Mouse (Mus musculus) gonadal fat pad, adult 2 months (tissue): ENCODE measurements around the gene Adcy1. TPM values are rescaled to one million over a fixed set of nuclear protein-coding genes. Genes with fewer than 3 reads are reported as not detected.

Experiments
- DNase-seq: peaks from one replicate; pipeline ENCODE4 v3.0.0-alpha.2; 2012; ENCODE audit warnings: low read depth
- polyA plus RNA-seq: library from polyadenylated mRNA; depleted of rRNA; stranded (reverse); fragments of >200 nt; gene quantifications from 2 replicates; pipeline ENCODE4 v1.2.3, GENCODE M21; 2012

Gene Adcy1
- polyA plus RNA-seq, 1 experiment, result 1.0 TPM

DNA sequence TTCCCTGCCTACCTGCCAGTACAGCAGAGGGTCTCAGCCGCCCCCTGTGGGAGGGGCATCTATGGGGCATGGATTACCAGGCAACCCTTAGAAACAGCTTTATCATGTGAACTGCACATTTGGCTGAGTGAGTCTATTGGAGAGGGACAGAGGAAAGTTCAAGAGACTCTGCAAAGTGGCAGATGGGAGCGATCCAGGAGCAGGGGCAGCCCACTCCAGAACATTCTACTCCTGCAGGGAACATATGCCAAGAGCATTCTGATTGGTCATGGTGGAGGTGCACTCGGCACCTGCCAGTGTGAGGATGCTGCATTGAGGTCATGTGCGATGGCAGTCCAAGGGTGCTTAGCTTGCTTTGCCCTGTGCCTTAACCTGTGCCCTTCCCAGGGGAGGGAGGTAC, 6.5 kb downstream of the Adcy1 start:
- no peak for DNase-seq

DNA sequence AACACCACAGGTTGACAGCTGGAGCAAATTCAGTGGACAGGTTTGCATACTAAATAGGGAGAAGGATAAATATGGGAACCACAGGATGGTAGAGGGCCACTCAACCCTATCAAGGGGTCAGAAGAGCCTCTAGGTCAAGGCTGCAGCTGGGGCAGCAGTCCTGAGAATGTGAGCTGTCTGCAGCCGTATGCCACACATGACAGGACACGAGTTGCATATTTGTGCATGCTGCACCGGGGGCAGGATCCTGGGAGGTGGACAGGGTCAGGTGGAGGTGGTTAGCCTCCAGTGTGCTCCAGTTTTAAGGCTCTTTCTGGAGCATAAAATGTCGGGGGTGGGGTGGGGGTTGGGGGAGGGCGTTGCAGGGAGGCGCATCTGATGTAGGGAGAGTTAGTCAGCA, 8.3 kb downstream of the Adcy1 start:
- no peak for DNase-seq

DNA sequence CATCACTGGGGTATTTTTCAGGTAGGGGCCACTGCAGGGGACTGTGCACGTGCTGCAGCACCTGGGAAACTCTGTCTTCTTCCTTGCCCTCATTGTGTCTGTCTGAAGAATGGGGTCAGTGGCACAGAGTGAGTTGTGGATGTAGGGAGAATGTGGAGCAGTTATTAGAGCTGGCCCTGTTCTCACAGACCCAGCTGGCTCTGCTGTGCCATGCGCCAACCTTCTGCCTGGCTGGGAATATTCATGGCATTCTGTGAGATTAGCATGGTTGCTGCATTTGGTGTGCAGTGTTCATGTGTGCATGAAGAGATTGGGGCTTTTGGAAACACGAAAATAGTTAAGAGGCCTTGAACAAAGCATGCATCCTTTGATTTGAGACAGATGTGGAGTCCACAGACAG, 10.3 kb downstream of the Adcy1 start:
- DNase-seq, result no peak

DNA sequence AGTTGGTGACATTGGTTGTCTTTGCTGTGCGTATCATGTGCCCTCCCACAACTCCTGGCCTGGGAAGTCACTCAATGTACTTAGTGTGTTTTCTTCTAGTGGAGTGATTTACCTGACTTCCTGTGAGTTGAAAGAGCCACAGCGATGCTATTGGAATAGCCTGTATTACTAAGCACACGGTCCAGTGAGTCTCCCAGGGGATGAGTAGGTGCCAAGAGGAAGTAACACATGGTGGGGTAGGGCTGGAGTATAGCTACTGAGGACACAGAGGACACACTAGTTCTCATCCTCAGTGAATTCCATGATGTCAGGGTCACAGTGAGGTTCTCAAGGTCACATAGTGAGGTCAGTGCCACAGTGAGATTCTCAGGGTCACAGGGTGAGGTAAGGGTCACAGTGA, 13.2 kb downstream of the Adcy1 start:
- DNase-seq, result no peak

DNA sequence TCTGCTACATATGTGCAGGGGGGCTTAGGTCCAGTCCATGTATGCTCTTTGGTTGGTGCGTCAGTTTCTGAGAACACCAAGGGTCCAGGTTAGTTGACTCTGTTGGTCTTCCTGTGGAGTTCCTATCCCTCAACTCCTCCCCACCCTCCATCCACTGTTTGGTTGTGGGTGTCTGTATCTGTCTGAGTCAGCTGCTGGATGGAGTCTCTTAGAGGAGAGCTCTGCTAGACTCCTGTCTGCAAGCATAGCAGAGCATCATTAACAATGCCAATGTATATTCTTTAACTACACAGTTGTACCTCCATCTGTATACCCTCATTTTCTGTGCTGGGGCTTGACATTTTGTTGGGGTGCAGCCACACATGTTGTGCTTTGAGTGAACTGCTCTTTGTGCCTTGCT, 18.6 kb downstream of the Adcy1 start:
- no peak for DNase-seq

DNA sequence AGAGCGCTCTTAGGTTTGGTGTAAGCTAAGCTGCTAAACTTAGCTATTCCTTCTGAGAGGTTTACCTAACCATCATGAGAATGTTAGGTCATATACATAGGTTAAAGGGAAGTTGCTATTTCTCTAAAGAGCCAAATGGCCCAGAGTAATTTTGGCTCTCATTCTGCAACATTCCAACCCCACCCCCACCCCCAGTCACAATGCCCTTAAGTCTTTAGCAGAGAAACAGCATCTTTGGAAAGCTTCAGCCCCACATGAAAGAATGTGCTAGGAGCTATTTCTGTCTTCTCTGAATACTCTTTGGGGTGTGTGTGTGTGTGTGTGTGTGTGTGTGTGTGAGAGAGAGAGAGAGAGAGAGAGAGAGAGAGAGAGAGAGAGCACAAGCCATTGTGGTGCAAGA, 20.6 kb downstream of the Adcy1 start:
- no peak for DNase-seq

DNA sequence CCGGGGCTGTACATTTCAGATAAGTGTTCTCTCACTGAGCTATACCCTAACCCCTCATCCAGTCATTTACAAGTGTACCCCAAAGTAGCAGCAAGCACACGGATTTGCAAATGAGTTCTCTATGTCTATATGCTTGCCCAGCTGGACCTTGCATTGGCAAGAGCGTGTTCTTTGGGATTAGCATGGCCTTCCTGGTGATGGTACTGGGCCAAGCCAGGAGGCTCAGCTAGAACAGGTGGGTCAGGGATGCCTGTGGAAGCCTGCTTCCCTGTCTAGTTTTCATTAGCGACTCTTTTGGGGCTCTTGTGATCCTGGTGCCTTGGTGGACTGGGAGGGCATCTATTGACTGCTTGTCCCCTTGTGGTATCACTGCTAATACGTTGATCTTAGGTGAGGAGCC, 21.9 kb downstream of the Adcy1 start:
- DNase-seq, result no peak

DNA sequence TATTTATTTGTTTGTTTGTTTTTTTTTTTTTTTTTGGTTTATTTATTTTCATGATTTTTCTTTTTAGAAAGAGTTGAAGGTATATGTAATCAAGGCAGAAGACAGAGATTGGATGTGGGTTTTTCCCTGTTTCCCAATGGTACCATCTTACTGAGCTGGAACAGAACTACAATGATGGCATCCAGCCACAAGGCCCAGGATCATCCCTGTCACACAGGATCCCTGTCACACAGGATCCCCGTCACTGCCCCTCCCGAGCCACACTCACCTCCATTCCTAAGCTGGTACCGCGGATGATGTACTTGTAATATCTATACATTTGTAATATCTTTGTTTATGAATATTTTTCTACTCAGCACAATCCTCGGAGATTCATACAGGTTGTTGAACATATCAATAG, 27.8 kb downstream of the Adcy1 start:
- no peak for DNase-seq

DNA sequence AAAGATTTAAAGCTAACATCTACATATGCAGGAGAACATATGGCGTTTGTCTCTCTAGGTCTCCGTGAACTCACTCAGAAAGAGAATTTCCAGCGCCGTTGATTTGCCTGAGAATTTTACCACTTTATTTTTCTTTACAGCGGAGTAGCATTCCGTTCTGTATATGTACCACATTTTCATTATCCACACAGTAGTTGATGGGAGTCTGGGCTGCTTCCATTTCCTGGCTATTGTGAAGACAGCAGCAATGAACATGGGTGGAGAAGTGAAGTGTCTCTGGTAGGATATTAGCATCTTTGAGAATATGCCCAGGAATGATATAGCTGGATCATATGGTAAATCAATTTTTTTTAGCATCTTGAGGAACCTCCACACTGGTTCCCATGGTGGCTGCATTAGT, 31.6 kb downstream of the Adcy1 start:
- no peak for DNase-seq

DNA sequence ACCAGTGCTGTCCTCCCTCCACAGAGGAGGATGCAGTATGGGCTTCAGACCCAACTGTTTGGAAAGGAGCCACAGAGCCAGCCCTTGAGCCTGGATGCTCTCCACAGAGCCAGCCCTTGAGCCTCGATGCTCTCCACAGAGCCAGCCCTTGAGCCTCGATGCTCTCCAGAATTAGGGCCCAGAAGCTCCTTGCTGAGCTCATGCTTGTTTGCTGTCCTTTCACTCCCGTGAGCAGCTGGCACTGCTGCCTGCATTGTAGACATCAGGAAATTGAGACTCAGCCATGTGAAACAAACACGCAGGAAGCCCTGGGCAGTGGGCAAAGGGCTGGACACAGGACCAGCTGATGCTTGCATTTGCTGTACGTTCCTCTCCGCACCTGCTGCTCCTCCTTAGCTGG, 38.4 kb downstream of the Adcy1 start:
- no peak for DNase-seq

DNA sequence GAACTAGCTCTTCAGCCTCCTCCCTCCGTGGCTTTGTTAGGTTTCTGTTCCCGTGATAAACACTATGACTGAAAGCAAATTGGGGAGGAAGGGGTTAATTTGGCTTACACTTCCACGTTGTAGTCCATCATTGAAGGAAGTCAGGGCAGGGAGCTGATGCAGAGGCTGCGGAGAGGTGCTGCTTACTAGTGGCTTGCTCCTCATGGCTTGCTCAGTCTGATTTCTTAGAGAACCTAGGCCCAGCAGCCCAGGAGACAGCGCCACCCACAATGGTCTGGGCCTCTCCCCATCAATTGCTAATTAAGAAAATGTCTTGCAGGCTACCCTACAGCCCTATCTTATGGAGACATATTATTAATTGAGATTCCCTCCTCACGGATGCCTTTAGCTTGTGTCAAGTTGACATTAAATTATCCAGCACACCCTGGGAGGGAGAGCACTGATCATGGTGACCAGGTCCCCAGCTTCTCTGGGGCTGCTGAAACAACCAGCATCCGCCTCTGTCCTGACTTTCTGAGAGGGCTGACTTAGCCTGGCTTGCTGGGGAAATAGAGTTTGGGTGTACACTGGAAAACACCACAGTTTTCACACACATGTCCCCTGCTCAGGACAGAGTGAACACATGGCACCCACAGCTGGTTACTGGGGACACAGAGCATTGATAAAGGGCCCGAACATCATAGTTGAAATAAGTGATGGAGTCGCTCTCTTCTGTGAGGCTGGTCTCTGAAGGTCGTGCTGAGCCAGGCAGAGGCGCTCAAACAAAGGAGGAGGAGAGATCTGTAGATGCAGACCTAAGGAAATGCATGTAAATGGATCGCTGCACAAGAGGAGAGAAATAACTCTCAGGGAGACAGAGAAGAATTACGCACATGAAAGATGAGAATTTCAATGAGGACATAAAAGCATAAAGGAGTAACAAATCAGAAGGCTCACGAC, 39.2 kb downstream of the Adcy1 start:
- DNase-seq, result no peak

DNA sequence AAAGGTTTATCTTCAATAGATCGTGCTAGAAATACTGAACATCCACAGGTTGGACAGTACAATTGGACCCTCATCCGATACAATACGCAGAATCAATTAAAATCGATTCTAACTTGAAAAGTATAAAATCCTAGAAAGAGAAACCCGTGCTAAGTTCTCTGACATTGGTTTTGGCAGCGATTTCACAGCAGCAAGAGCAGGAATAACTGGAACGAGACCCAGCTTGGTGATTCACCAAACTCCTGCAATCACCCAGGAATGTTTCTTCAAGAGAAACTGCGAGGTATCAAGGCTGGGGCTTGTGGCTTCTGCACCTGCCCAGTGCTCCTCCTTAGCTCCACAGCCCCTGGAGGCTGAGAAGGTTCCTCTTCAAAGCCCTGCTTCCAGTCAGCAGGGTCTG, 42.0 kb downstream of the Adcy1 start:
- no peak for DNase-seq

DNA sequence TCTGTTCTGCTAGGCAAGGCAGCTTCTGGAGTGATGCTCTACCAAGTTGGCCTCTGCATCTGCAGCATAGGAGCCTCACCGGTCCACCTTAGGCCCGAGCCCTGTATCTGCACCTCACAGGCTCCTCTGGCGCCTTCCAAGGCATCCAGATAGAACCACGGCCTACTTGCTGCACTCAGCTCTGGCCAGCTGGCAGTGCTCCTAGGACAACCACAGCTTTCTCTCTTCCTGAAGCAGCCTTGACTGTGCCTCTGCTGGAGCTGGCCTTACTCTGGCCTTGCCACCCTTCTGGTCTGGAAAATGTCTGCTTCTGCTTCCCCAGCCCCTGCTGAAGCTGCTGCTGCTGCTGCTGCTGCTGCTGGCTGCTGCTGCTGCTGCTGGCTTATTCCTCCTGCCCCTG, 45.8 kb downstream of the Adcy1 start:
- DNase-seq, result no peak

DNA sequence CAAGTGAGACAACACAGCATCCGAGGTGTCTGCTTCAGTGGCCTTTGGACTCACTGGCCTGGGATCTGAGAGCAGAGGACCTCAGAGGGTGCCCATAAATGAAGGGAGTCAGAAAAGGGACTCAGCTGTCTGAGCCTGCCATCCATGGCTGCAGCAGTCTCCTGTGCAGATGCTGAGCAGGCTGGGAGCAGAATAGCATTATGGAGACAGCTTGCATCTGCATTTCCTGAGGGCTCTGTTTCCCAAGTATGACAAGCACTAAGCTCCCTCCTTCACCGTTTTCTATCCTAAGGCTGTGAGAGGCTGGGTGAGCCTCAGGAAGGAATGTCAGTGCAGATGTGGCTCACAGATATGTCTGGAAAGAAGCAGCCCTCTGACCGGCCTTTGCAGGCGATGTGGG, 49.8 kb downstream of the Adcy1 start:
- no peak for DNase-seq

DNA sequence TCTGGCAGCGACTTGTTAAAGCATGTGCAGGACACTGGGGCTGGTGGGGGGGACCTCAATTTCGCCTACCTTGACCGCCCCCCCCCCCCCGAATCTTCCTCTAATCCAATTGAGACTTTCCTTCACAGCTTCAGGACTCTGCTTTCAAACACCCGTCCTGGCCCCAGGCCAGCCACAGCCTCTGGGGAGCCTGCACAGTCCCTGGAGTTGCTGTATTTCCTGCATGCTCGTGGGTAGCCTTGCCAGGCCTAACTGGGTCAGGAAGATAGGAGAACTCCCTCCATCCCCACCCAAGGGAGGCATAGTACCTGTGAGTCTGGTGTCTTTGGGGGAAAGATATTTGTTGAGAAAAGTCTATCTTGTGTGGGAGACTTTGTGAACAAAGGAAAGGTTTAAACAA, 50.4 kb downstream of the Adcy1 start:
- no peak for DNase-seq

DNA sequence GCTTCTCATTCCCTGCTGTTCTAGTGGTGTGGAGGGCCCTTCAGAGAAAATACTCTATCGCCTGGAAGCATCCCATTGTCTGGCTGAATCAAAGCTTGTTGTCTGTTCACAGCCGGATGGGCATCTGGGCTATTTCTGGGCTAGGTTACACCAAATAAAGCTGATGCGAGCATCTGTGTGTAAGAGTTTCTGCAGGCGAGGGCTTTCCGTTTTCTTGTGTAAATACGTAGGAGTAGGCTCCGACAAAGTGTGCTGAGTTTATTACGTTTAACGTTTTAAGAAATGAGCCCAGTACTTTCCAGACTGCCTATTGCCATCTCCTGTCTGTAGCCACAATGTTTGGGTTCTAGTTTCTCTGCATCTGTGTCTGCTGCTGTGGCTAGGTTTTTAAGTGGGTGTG, 51.0 kb downstream of the Adcy1 start:
- no peak for DNase-seq

DNA sequence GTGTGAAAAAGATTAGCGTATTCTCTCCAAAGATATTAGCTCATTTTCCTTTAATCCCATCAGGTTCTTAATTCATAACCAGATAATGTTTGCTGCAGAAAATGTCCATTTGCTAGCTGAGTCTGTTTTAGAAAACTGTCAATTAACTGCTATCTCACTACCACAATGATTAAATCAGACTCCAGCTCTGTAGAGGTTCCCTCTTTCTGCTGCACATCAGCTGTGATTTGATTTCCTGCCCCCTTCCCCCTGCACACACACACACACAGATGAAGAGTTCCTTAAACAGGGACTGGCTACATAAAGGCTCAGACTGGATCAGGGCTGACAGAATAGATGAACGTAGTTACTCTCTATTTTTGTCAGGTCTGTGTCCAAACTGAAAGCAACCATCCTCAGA, 53.4 kb downstream of the Adcy1 start:
- DNase-seq, result no peak

DNA sequence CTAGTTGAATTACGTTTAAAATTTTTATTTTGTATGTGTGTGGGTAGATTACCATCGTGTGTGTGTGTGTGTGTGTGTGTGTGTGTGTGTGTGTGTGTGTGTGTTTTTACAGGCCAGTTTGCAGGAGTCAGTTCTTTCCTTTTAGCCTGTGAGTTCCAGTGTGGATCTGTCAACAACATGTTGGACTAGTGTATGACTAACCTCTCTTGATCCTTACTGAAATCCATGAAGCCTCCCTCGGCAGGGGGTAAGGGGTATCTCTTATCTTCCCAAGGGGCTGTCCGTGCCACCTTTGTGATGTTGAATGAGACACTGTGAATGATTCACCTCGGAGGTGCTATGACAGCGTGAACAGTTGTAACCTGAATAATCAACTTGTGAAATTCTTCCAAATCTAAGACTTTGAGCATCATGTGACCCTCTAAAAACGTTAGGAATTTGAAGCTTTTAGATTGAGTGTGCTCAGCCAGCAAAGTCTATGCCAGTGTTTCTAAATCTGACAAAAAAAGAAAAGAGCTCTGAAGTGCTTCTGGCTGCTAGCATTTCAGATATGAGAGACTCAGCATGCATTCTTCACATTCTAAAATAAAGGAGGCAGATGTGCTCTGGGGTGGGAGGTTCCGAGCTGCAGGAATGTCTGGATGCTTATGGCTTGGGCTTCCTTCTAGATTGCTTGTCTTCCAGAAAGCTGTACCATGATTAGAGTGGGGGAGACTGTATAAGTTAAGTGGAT, 66.2 kb downstream of the Adcy1 start:
- DNase-seq, result no peak

DNA sequence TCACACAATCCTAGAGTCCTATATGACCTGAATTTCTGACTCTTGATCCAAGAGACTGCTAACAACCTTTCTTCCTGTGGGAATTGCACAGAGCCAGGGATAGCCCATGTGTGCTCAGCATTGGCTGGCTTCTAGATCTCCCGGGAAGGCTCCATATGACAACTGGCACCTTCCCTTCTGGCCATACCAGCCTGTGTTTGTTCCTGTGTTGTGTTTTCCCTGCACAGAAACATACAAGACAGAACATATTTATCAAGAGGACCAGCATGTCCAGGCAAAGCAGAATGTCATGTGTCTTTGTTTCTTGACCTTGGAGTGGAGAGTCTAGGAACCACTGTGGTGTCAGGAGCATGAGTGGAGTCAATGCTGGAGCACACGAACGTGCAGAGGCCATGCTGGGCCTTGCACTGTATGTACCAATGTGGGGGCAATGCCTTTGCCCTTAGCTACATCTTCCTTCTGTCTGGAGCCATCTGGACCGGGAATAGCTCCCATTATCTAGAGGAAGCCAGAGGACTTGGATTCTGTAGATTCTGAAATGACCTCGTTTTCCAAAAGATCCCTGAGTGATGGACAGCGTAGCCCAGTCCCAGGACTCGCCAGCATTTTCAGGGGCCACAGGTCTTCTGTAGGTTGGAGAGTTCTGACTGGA, 69.6 kb downstream of the Adcy1 start:
- DNase-seq, result no peak

DNA sequence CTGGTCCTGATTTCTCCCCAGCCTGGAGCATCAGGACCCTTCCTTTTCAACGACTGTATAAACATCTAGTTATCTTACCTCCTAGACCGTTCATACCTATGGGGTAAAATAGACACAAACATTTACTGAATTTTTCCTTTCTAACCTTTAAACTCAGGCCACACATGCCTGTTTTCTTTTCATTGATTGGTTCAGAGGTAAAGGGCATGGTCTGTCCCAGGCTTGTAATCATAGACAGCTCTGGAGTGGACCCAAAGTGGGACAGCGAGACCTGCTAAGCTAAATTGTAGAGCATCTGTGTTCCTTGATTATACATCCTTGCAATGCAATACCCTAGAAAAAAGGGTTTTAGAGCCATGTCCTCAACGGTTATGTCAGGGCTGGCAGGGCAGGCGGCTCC, 70.4 kb downstream of the Adcy1 start:
- no peak for DNase-seq

DNA sequence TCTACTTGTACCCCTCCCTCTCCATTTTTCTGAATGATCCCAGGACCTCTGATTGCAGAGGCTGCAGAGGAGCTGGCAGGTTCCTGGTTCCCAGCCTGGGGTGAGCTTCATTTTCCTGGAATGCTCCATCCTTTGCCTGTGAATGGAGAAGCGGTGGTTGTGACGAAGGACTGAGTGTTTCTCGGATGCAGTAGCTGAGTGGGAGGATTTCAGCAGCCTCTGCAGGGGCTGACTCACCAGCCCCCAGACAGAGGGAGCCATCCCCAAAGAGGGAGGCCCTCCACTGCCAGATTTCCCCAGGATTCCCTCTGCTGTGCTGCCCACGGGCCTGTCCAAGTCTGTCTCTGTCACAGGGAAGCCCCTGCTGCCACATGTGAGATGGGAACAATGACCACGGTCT, 71.0 kb downstream of the Adcy1 start:
- DNase-seq, result no peak

DNA sequence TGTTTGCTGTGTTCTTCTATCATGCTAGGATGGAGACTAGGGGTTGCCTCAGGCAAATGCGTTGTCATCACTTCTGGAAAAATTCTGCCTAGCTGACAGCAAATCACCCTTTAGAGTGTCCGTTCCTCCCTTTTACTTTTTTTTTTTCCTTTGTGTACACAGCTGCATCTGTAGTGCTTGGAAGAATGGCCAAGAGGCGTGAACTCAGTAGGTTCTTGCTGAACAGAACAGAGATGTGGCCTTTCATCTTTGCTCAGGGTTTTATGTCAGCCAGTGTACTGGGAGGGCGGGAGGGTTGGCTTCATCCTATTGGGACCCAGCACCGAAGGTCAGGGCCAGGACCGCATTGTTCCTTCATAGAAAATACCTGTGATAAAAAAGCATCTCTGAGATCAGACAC, 72.0 kb downstream of the Adcy1 start:
- DNase-seq, result no peak

DNA sequence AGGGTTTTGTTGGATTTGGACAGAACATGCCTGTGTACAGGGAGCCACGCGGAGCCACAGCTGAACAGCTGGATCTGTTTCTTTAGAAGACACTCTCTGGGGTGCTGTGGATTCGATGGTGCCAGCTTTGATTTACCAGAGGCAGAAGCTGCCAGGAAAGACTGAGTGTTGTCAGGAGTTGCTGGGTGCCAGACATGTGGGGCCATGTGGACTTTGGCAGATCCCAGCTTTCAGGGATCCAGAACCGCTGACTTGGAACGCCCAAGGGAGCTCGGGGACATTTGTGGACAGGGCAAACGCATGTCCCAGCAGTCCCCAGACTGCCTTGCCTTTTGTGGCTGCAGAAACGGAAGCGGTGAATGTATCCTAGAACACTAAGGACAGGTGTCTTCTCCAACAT, 72.5 kb downstream of the Adcy1 start:
- peak; percentile 12 for DNase-seq
